ENCODE assay signal across 8 mouse cellular contexts in genomic region chr3:116104866-116105647, GRCm38 (mm10). TPM values are rescaled to one million over a fixed set of nuclear protein-coding genes. Genes with fewer than 3 reads are reported as not detected.
DNase-seq lines count a peak whose midpoint lies in the region; ATAC-seq lines count a peak whose summit lies in the region.

No protein-coding gene starts in this region.

- H3K4me3 ChIP-seq in forebrain, embryonic 12.5 days (replicated peaks), result peak overlapping the region; percentile 29
- peak overlapping the region; percentile 40 for H3K4me3 ChIP-seq in hindbrain, embryonic 16.5 days (ENCODE audit: low read length)
- H3K4me3 ChIP-seq in midbrain, embryonic 14.5 days (replicated peaks; ENCODE audit: low read depth, low read length), result peak overlapping the region; percentile 31

- H3K36me3 ChIP-seq in forebrain, embryonic 12.5 days (replicated peaks), result no peaks in the 10 kb centered on the region
- no peaks in the 10 kb centered on the region for H3K36me3 ChIP-seq in hindbrain, embryonic 16.5 days (ENCODE audit: control insufficient read depth, insufficient read depth, low read length)
- no peaks in the 10 kb centered on the region for H3K36me3 ChIP-seq in midbrain, embryonic 14.5 days (ENCODE audit: control insufficient read depth, insufficient read depth, low read length)

- H3K4me2 ChIP-seq in forebrain, embryonic 12.5 days, result peak overlapping the region; percentile 50
- peak overlapping the region; percentile 67 for H3K4me2 ChIP-seq in hindbrain, embryonic 16.5 days (ENCODE audit: low read length)
- peak overlapping the region; percentile 62 for H3K4me2 ChIP-seq in midbrain, embryonic 14.5 days (ENCODE audit: low read length)

- peak; percentile 86 for ATAC-seq in cerebellum, adult (ENCODE audit: insufficient number of reproducible peaks, low FRiP score, low TSS enrichment)
- ATAC-seq in forebrain, embryonic 12.5 days (ENCODE audit: low FRiP score), result peak; percentile 90
- peak; percentile 93 for ATAC-seq in hindbrain, embryonic 16.5 days
- ATAC-seq in midbrain, embryonic 14.5 days (ENCODE audit: low FRiP score, low TSS enrichment), result peak; percentile 95

- no peaks in the 10 kb centered on the region for H3K9me3 ChIP-seq in forebrain, embryonic 12.5 days
- no peaks in the 10 kb centered on the region for H3K9me3 ChIP-seq in hindbrain, embryonic 16.5 days (ENCODE audit: control insufficient read depth, low read length)
- no peaks in the 10 kb centered on the region for H3K9me3 ChIP-seq in midbrain, embryonic 14.5 days (ENCODE audit: control insufficient read depth, low read length)

- intact Hi-C loops in left cerebral cortex, postnatal 14 days (cut with DNase I), result no loop called here
- intact Hi-C loops in gastrocnemius, postnatal 36 days (cut with DNase I), result no loop called here

- peak; percentile 4 for DNase-seq in ES-CJ7 (ENCODE audit: low read depth, low spot score)
- DNase-seq in left cerebral cortex, postnatal 14 days (ENCODE audit: low spot score in 2 of 2), result peak; percentile 55 to 63
- peak; percentile 90 for DNase-seq in midbrain, embryonic 14.5 days
- no peak for DNase-seq in gastrocnemius, postnatal 36 days
- no peak for DNase-seq in urinary bladder, adult 2 months (ENCODE audit: low spot score)

- no peaks in the 10 kb centered on the region for H3K27me3 ChIP-seq in forebrain, embryonic 12.5 days
- H3K27me3 ChIP-seq in hindbrain, embryonic 16.5 days (replicated peaks; ENCODE audit: control insufficient read depth, insufficient read depth, low read length), result no peaks in the 10 kb centered on the region
- H3K27me3 ChIP-seq in midbrain, embryonic 14.5 days (ENCODE audit: control insufficient read depth, insufficient read depth, low read length), result no peaks in the 10 kb centered on the region

- 0 out of 2 replicates have a peak overlapping the region, but pooled peaks have one; percentile 14 for H3K27ac ChIP-seq in forebrain, embryonic 12.5 days
- H3K27ac ChIP-seq in hindbrain, embryonic 16.5 days (ENCODE audit: low read depth, low read length), result peak overlapping the region; percentile 54; the same call in 1 of the 2 replicates
- peak overlapping the region; percentile 66 for H3K27ac ChIP-seq in midbrain, embryonic 14.5 days (replicated peaks; ENCODE audit: low read depth, low read length)

- peaks cover 9% of the 10 kb centered on the region; the same call in 1 of the 2 replicates for H3K4me1 ChIP-seq in forebrain, embryonic 12.5 days
- H3K4me1 ChIP-seq in hindbrain, embryonic 16.5 days (ENCODE audit: control insufficient read depth, insufficient read depth, low read depth, low read length), result no peaks in the 10 kb centered on the region; the same call in 1 of the 2 replicates
- no peaks in the 10 kb centered on the region for H3K4me1 ChIP-seq in midbrain, embryonic 14.5 days (ENCODE audit: control insufficient read depth, insufficient read depth, low read length)

- H3K9ac ChIP-seq in forebrain, embryonic 12.5 days, result no peak overlapping the region
- peak overlapping the region; percentile 31; the same call in 1 of the 2 replicates for H3K9ac ChIP-seq in hindbrain, embryonic 16.5 days (ENCODE audit: low read depth, low read length)
- peak overlapping the region; percentile 26; the same call in 1 of the 2 replicates for H3K9ac ChIP-seq in midbrain, embryonic 14.5 days (replicated peaks; ENCODE audit: low read length)

- WGBS in forebrain, embryonic 12.5 days, result 8% methylated on average over 21 of the region's 21 CpGs
- 6% methylated on average over 21 of the region's 21 CpGs for WGBS in hindbrain, embryonic 16.5 days
- whole genome bisulfite sequencing in midbrain, embryonic 14.5 days, result 3% methylated on average over 21 of the region's 21 CpGs

RNA-seq across cellular contexts. Expression of gene Vcam1, which starts 24.4 kb away (rescaled TPM):
- 37.2 and 38.3 TPM in 2 replicates for polyA plus RNA-seq in forebrain, embryonic 12.5 days (2016; fragmentation: Nextera tagmentation; extraction: Ambion mirVana)
- 38.7 and 42.0 TPM in 2 replicates for polyA plus RNA-seq in hindbrain, embryonic 16.5 days (2015; fragmentation: Nextera tagmentation; extraction: Ambion mirVana)
- 10 to 100 TPM; 34.6 to 35.2 TPM for total RNA-seq in left cerebral cortex, postnatal 14 days (2021)
- polyA plus RNA-seq in midbrain, embryonic 14.5 days (2014; fragmentation: Nextera tagmentation; extraction: Ambion mirVana), result 30.1 and 43.6 TPM in 2 replicates
- 1 to 10 TPM; 2.9 to 4.0 TPM for total RNA-seq in gastrocnemius, postnatal 36 days (2021)
- 43.3 and 46.6 TPM in 2 replicates for polyA plus RNA-seq in urinary bladder, adult 2 months (2012; rRNA removed)

Comparison
In these comparisons a context has a peak if more than half of its experiments do, and no peak if none do; other contexts are left out.
1. DNase-seq: peak in ES-CJ7 (single experiment), left cerebral cortex, postnatal 14 days (2 of 2) and midbrain, embryonic 14.5 days (single experiment); none in gastrocnemius, postnatal 36 days (0 of 2) and urinary bladder, adult 2 months (single experiment).
2. H3K27ac ChIP-seq: peak in every context shown above with its lines; median percentile 66 in midbrain, embryonic 14.5 days; 54 in hindbrain, embryonic 16.5 days; 14 in forebrain, embryonic 12.5 days.
3. Peak in every context shown above with its lines, with median percentiles within 50 percentile points of each other: ATAC-seq, H3K4me2 ChIP-seq and H3K4me3 ChIP-seq.